Mouse (Mus musculus) bone marrow macrophage, adult 2 months (primary cell): ENCODE measurements at regions not wholly inside any gene's neighbourhood (a gene's known extent, or its start where the extent isn't known, plus 50 kb on each side); places are given as distances from the start of the nearest gene placed in this dataset.

Experiments
- CTCF ChIP-seq: IDR thresholded peaks from 2 replicates; pipeline ENCODE4 v1.5.1; 2012; ENCODE audit warnings: low read depth, mild to moderate bottlenecking, low read length, moderate library complexity
- POLR2A ChIP-seq: IDR thresholded peaks from 2 replicates; pipeline ENCODE4 v1.6.1; 2012; ENCODE audit warnings: mild to moderate bottlenecking, low read depth, low read length, borderline replicate concordance

DNA sequence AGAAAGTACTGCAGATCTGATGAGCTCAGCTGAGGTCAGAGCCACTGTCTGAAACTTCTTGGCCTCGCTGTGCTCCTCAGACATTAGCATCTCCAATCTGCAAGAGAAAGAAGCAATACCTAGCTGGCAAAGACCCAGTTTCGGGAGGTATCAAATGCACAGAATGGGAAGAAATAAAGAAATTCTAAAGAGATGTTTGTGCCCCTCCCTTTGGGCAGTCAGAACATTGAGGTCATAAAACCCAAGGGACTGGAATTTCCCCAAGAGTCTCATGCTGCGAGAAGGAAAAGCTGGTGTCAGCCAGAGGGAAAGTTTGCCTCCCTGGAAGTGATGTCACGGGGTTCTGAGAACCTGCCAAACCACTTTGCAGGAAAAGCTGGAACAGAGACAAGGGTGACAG is 277.6 kb downstream of the Pdcd6ip start:
- no peak for TF ChIP-seq POLR2A
- TF ChIP-seq CTCF = no peak
